Mouse (Mus musculus) olfactory bulb, adult 2 months (tissue): Measurements from ENCODE around the gene Kif22. TPM values are rescaled to one million over a fixed set of nuclear protein-coding genes. Genes with fewer than 3 reads are reported as not detected.

Experiments used
- H3K27ac ChIP-seq: fragments of 200-500 bp; 2 replicates; pipeline ENCODE4 v1.5.1; 2012; ENCODE audit warnings: low read depth, low read length; ENCODE audit not compliant: insufficient read depth
- H3K4me1 ChIP-seq: fragments of 200-500 bp; 2 replicates; pipeline ENCODE4 v1.6.1; 2012; ENCODE audit warnings: low read length; ENCODE audit not compliant: control insufficient read depth, insufficient read depth
- H3K4me3 ChIP-seq: fragments of 200-500 bp; 2 replicates; pipeline ENCODE4 v1.5.1; 2012; ENCODE audit warnings: mild to moderate bottlenecking, low read depth, low read length, moderate library complexity; ENCODE audit not compliant: insufficient read depth
- CTCF ChIP-seq: fragments of 200-500 bp; IDR thresholded peaks from 2 replicates; pipeline ENCODE4 v1.5.1; 2012; ENCODE audit warnings: low read depth, mild to moderate bottlenecking, low read length, moderate library complexity; ENCODE audit not compliant: insufficient read depth
- POLR2A ChIP-seq: fragments of 200-500 bp; IDR thresholded peaks from 2 replicates; pipeline ENCODE4 v1.6.1; 2012; ENCODE audit warnings: mild to moderate bottlenecking, low read depth, low read length, moderate library complexity; ENCODE audit not compliant: insufficient read depth
- WGBS: fragments of 180-500 bp; shearing (Covaris S2); methylation state at CpG from one replicate; pipeline ENCODE4 v1.1.7; 2018; 5-methylcytosine and 5-hydroxymethylcytosine counted together
- polyA plus RNA-seq: library from polyadenylated mRNA; stranded (reverse); fragments of >200 nt; gene quantifications from 2 replicates; pipeline ENCODE4 v1.2.4, GENCODE M21; 2012; ENCODE audit warnings: low replicate concordance; ENCODE audit not compliant: missing spikeins, insufficient read depth, insufficient read length

Kif22 gene
- polyA plus RNA-seq, 1 experiment = not detected

GRCm38 (mm10) chr7:127013385-127013784, 28.9 kb downstream of the Kif22 start:
- Histone ChIP-seq H3K4me3 (no peak overlapping the region), H3K27ac (no peak overlapping the region), H3K4me1 (peaks cover 40% of the 10 kb centered on the region)
- WGBS = 97% methylated on average over 6 of the region's 6 CpGs
- TF ChIP-seq POLR2A (no peak), CTCF (no peak)

- 97% methylated on average over 10 of the region's 10 CpGs for WGBS
- Histone ChIP-seq H3K27ac (no peak overlapping the region), H3K4me1 (peaks cover 40% of the 10 kb centered on the region), H3K4me3 (no peak overlapping the region)
- no peak for TF ChIP-seq POLR2A
- TF ChIP-seq CTCF = no peak
Observed at GRCm38 (mm10) chr7:127012845-127013244, 29.4 kb downstream of the Kif22 start.

- H3K27ac ChIP-seq = no peak overlapping the region
- TF ChIP-seq CTCF (no peak), POLR2A (no peak)
- H3K4me3 ChIP-seq = no peak overlapping the region
- H3K4me1 ChIP-seq = peaks cover 36% of the 10 kb centered on the region
- 92% methylated on average over 6 of the region's 6 CpGs for WGBS
Observed at GRCm38 (mm10) chr7:127012374-127012773, 29.9 kb downstream of the Kif22 start.

GRCm38 (mm10) chr7:127011717-127012116, 30.6 kb downstream of the Kif22 start:
- 65% methylated on average over 2 of the region's 2 CpGs for WGBS
- Histone ChIP-seq H3K4me3 (no peak overlapping the region), H3K4me1 (peaks cover 36% of the 10 kb centered on the region), H3K27ac (no peak overlapping the region)
- TF ChIP-seq POLR2A (no peak), CTCF (no peak)

GRCm38 (mm10) chr7:127011051-127011450, 31.2 kb downstream of the Kif22 start:
- Histone ChIP-seq H3K4me1 (peaks cover 36% of the 10 kb centered on the region), H3K4me3 (no peak overlapping the region), H3K27ac (no peak overlapping the region)
- WGBS = 96% methylated on average over 2 of the region's 2 CpGs
- TF ChIP-seq CTCF (no peak), POLR2A (no peak)

- TF ChIP-seq POLR2A = no peak
- TF ChIP-seq CTCF = no peak
- peaks cover 22% of the 10 kb centered on the region for H3K4me1 ChIP-seq
- no peak overlapping the region for H3K4me3 ChIP-seq
- WGBS = 82% methylated on average over 17 of the region's 17 CpGs
- no peak overlapping the region for H3K27ac ChIP-seq
Observed at GRCm38 (mm10) chr7:127009307-127010085, 32.8 kb downstream of the Kif22 start.

GRCm38 (mm10) chr7:127008239-127009019, 33.8 kb downstream of the Kif22 start:
- TF ChIP-seq CTCF (no peak), POLR2A (no peak)

GRCm38 (mm10) chr7:127007313-127008024, 34.8 kb downstream of the Kif22 start:
- Histone ChIP-seq H3K4me3 (no peak overlapping the region), H3K27ac (no peak overlapping the region), H3K4me1 (peaks cover 10% of the 10 kb centered on the region)
- TF ChIP-seq POLR2A = no peak
- TF ChIP-seq CTCF = no peak
- WGBS = 82% methylated on average over 6 of the region's 6 CpGs

More at GRCm38 (mm10) chr7:127008239-127009019, 33.8 kb downstream of the Kif22 start:
- WGBS = 49% methylated on average over 9 of the region's 9 CpGs
- Histone ChIP-seq H3K4me3 (no peak overlapping the region), H3K4me1 (peaks cover 13% of the 10 kb centered on the region), H3K27ac (peak overlapping the region; percentile 89)
